Comparison of ENCODE assay signal across 13 mouse cellular contexts in genomic region chr2:105672596-105672960, GRCm38 (mm10). TPM values are rescaled to one million over a fixed set of nuclear protein-coding genes. Genes with fewer than 3 reads are reported as not detected.
DNase-seq lines count a peak whose midpoint lies in the region; ATAC-seq lines count a peak whose summit lies in the region.
"Had no signal": no experiment of that assay in that cellular context is flagged by ENCODE, and none has a peak within 500 bp of the region (broad histone marks: within the 10 kb centered on the region; RNA-seq: fewer than 3 reads in every experiment).

No protein-coding gene starts in this region.

- H3K27ac ChIP-seq in limb, embryonic 12.5 days: no peak overlapping the region
- no peak overlapping the region for H3K27ac ChIP-seq in limb, embryonic 10.5 days
- H3K27ac ChIP-seq in hindbrain, embryonic 15.5 days (replicated peaks): peak overlapping the region; percentile 27; the same call in 1 of the 2 replicates
- no peak overlapping the region for H3K27ac ChIP-seq in neural tube, embryonic 15.5 days (replicated peaks)

- no peak for DNase-seq in limb, embryonic 10.5 days (ENCODE audit: low spot score)
- peak; percentile 41 to 59 for DNase-seq in cerebellum, postnatal 36 days
- DNase-seq in adrenal gland, adult 18-20 months (ENCODE audit: low spot score in 2 of 2): no peak
- DNase-seq in adipocyte (ENCODE audit: low spot score): no peak
- no peak for DNase-seq in thymus, postnatal 0 days (ENCODE audit: low spot score)
- DNase-seq: lung, postnatal 36 days; thymus, postnatal 25 days had no signal

- H3K9ac ChIP-seq in limb, embryonic 12.5 days (replicated peaks): no peak overlapping the region
- H3K9ac ChIP-seq in hindbrain, embryonic 15.5 days: 0 out of 2 replicates have a peak overlapping the region, but pooled peaks have one; percentile 1
- no peak overlapping the region for H3K9ac ChIP-seq in neural tube, embryonic 15.5 days (replicated peaks)

- 0 out of 2 replicates have a peak overlapping the region, but pooled peaks have one; percentile 3 for H3K4me3 ChIP-seq in limb, embryonic 12.5 days (replicated peaks)
- no peak overlapping the region for H3K4me3 ChIP-seq in limb, embryonic 10.5 days
- peak overlapping the region; percentile 43 for H3K4me3 ChIP-seq in hindbrain, embryonic 15.5 days
- H3K4me3 ChIP-seq in neural tube, embryonic 15.5 days (replicated peaks): peak overlapping the region; percentile 8; the same call in 1 of the 2 replicates

- peaks cover 31% of the 10 kb centered on the region for H3K4me1 ChIP-seq in limb, embryonic 12.5 days (replicated peaks)
- peaks cover 47% of the 10 kb centered on the region for H3K4me1 ChIP-seq in limb, embryonic 10.5 days
- peaks cover 33% of the 10 kb centered on the region for H3K4me1 ChIP-seq in hindbrain, embryonic 15.5 days (replicated peaks)
- H3K4me1 ChIP-seq in neural tube, embryonic 15.5 days: peaks cover 38% of the 10 kb centered on the region

- H3K9me3 ChIP-seq in limb, embryonic 12.5 days: no peaks in the 10 kb centered on the region
- H3K9me3 ChIP-seq in limb, embryonic 10.5 days (replicated peaks): no peaks in the 10 kb centered on the region
- no peaks in the 10 kb centered on the region for H3K9me3 ChIP-seq in hindbrain, embryonic 15.5 days
- H3K9me3 ChIP-seq in neural tube, embryonic 15.5 days (replicated peaks): no peaks in the 10 kb centered on the region

- no peak for ATAC-seq in limb, embryonic 12.5 days (ENCODE audit: insufficient number of reproducible peaks, insufficient read depth, low FRiP score, low TSS enrichment, low read depth)
- ATAC-seq in hindbrain, embryonic 15.5 days (ENCODE audit: low FRiP score, low read depth): no peak
- no peak for ATAC-seq in neural tube, embryonic 15.5 days (ENCODE audit: low FRiP score)
- ATAC-seq: Patski had no signal

- H3K36me3 ChIP-seq in limb, embryonic 12.5 days: no peaks in the 10 kb centered on the region
- no peaks in the 10 kb centered on the region for H3K36me3 ChIP-seq in limb, embryonic 10.5 days
- no peaks in the 10 kb centered on the region for H3K36me3 ChIP-seq in hindbrain, embryonic 15.5 days
- H3K36me3 ChIP-seq in neural tube, embryonic 15.5 days: no peaks in the 10 kb centered on the region

- no peak overlapping the region for H3K4me2 ChIP-seq in limb, embryonic 12.5 days
- H3K4me2 ChIP-seq in hindbrain, embryonic 15.5 days: peak overlapping the region; percentile 60
- peak overlapping the region; percentile 64 for H3K4me2 ChIP-seq in neural tube, embryonic 15.5 days

- WGBS in limb, embryonic 12.5 days: 2% methylated on average over 16 of the region's 16 CpGs
- WGBS in limb, embryonic 10.5 days: under 1% methylated on average over 16 of the region's 16 CpGs
- WGBS in hindbrain, embryonic 15.5 days: under 1% methylated on average over 16 of the region's 16 CpGs
- 2% methylated on average over 16 of the region's 16 CpGs for WGBS in neural tube, embryonic 15.5 days

- peaks cover 99% of the 10 kb centered on the region for H3K27me3 ChIP-seq in limb, embryonic 12.5 days
- peaks cover 100% of the 10 kb centered on the region for H3K27me3 ChIP-seq in limb, embryonic 10.5 days (ENCODE audit: low read depth, poor library complexity, severe bottlenecking)
- peaks cover 56% of the 10 kb centered on the region for H3K27me3 ChIP-seq in hindbrain, embryonic 15.5 days
- H3K27me3 ChIP-seq in neural tube, embryonic 15.5 days (replicated peaks): peaks cover 82% of the 10 kb centered on the region
- H3K27me3 ChIP-seq: Patski had no signal

RNA-seq across cellular contexts. Expression of gene Pax6, which starts 3.9 kb away (rescaled TPM):
- 0.49 TPM in 1 of 2 replicates, not detected in the other for polyA plus RNA-seq in limb, embryonic 12.5 days (2016; fragmentation: Nextera tagmentation; extraction: Ambion mirVana)
- 0.09 and 0.15 TPM in 2 replicates for polyA plus RNA-seq in limb, embryonic 10.5 days (2016; fragmentation: Nextera tagmentation; extraction: Ambion mirVana)
- 32.6 and 42.3 TPM in 2 replicates for polyA plus RNA-seq in hindbrain, embryonic 15.5 days (2015; fragmentation: Nextera tagmentation; extraction: Ambion mirVana)
- polyA plus RNA-seq in neural tube, embryonic 15.5 days (2015; fragmentation: Nextera tagmentation; extraction: Ambion mirVana): 9.4 and 11.4 TPM in 2 replicates
- not detected for total RNA-seq in adrenal gland, adult 18-20 months (2021)
- polyA plus RNA-seq in thymus, postnatal 0 days (2015; fragmentation: Nextera tagmentation; extraction: Ambion mirVana): 0.09 TPM in 1 of 2 replicates, not detected in the other
- total RNA-seq: common myeloid progenitor, adult 5-6 weeks had no signal
- polyA plus RNA-seq: gonadal fat pad, adult 2 months; Patski had no signal

Comparison
In these comparisons a context has a peak if more than half of its experiments do, and no peak if none do; other contexts are left out.
1. DNase-seq: peak in cerebellum, postnatal 36 days (2 of 2); none in limb, embryonic 10.5 days (single experiment), adrenal gland, adult 18-20 months (0 of 2), adipocyte (single experiment) and thymus, postnatal 0 days (single experiment).